Mouse (Mus musculus): ENCODE data around the gene Atp8a2.

- TF ChIP-seq CTCF (conservative IDR thresholded peaks at IDR 0.05; ENCODE audit: insufficient read depth, insufficient read length, low read depth, low read length) (no peak), POLR2A (IDR thresholded peaks at IDR 0.05; ENCODE audit: low read depth, low read length) (no peak)
Measured at GRCm38 (mm10) chr14:60172286-60173055, 24.5 kb downstream of the Atp8a2 start.

Data from kidney, adult 2 months (tissue).